Mouse (Mus musculus): ENCODE results near the gene Spint2. TPM values are rescaled to one million over a fixed set of nuclear protein-coding genes. Genes with fewer than 3 reads are reported as not detected.

The Spint2 gene
- polyA plus RNA-seq, 1 experiment, result 0.10 TPM

DNA sequence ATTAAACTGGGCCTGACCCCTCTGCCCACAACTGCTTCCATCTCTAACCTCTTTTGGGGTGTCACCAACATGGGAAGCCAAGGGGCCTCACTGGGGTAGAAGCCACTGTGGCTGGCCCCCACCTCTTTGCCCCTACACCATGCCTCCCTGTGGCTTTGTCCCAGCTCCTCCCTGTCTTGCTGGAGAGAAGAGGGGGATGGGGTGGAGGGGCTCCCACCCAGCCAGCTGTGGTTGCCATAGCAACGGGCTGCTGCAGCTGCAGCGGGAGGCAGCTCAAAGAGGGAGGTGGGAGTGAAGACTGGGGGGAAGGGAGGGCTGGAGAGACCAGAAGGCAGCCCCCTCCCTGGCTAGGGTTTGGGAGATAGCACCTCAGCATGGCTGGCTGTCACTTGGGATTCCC lies 35.8 kb upstream of the Spint2 start:
- Histone ChIP-seq H3K4me2 (ENCODE audit: low read depth) (no peak overlapping the region), H3K36me3 (ENCODE audit: control insufficient read depth, insufficient read depth) (no peaks in the 10 kb centered on the region), H3K79me2 (ENCODE audit: control insufficient read depth, insufficient read depth) (no peaks in the 10 kb centered on the region), H3K27me3 (ENCODE audit: control insufficient read depth, insufficient read depth, insufficient read length) (no peaks in the 10 kb centered on the region), H3K4me3 (no peak overlapping the region), H3ac (ENCODE audit: control insufficient read depth, insufficient read length) (no peak overlapping the region)
- TF ChIP-seq MAX (IDR thresholded peaks at IDR 0.05; ENCODE audit: low read depth) (no peak), MYOD1 (IDR thresholded peaks at IDR 0.05; ENCODE audit: control insufficient read depth in 1 of 3, insufficient read length in 2 of 3, low read depth in 2 of 3) (no peak), REST (IDR thresholded peaks at IDR 0.05; ENCODE audit: insufficient read depth, insufficient read length) (no peak), TCF3 (IDR thresholded peaks at IDR 0.05; ENCODE audit: insufficient read length, low read depth) (no peak), E2F4 (IDR thresholded peaks at IDR 0.05; ENCODE audit: insufficient read depth) (no peak)

DNA sequence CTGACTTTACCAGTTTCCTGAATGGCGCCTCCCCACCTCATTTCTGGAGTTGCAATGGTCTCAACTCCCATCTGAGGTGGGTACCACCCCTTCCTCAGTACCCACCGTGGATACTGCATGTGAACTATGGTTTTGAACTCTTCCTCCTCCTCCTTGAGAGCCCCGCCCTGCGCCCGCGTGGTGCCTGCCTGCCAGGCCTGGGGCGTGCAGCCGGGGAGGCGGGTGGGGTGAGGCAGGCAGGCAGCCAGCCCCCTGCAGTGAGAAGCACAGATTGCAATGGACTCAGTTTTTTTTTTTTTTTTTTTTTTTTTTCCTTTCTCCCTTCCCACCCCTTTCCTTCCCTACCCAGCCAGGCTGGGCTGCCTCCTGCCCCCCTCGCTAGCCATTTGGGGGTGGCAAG lies 35.3 kb upstream of the Spint2 start:
- Histone ChIP-seq H3K4me3 (no peak overlapping the region), H3K4me2 (ENCODE audit: low read depth) (no peak overlapping the region), H3K36me3 (ENCODE audit: control insufficient read depth, insufficient read depth) (no peaks in the 10 kb centered on the region), H3ac (ENCODE audit: control insufficient read depth, insufficient read length) (no peak overlapping the region), H3K79me2 (ENCODE audit: control insufficient read depth, insufficient read depth) (no peaks in the 10 kb centered on the region), H3K27me3 (ENCODE audit: control insufficient read depth, insufficient read depth, insufficient read length) (no peaks in the 10 kb centered on the region)
- TF ChIP-seq MYOD1 (IDR thresholded peaks at IDR 0.05; ENCODE audit: control insufficient read depth in 1 of 3, insufficient read length in 2 of 3, low read depth in 2 of 3) (peak in 1 of 3 experiments; percentile 4), TCF12 (IDR thresholded peaks at IDR 0.05; ENCODE audit: insufficient read depth, poor library complexity, severe bottlenecking) (no peak), CEBPB (IDR thresholded peaks at IDR 0.05; ENCODE audit: insufficient read depth, poor library complexity, severe bottlenecking) (no peak), MYOG (IDR thresholded peaks at IDR 0.05; ENCODE audit: control insufficient read depth in 1 of 3, insufficient read depth in 1 of 3, insufficient read length in 2 of 3, low read depth in 2 of 3) (no peak), SRF (IDR thresholded peaks at IDR 0.05; ENCODE audit: control insufficient read depth, insufficient read length, low read depth) (no peak)

DNA sequence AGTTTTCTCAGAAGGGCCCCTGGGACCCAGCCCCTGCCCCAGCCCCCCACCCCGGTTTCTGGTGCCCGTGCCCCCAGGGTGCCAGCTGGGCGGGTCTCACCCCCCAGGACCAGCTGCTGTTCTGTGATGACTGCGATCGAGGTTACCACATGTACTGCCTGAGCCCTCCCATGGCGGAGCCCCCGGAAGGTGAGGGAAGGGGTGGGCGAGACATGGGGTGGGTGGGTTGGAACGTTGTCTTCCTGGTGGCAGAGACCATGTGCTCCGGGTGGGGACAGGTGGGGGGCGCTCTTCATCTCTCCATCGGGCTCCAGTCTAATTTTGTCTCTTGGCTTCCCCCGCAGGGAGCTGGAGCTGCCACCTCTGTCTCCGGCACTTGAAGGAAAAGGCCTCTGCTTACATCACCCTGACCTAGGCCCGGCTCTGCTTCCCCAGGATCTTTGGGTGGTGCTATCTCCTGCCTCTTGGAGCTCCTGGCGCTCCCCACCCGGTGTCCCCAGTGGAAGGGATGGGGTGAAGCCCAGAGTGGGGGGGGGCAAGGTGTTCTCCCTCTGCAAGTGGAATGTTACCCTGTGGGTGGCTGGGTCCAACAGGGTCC lies 34.5 kb upstream of the Spint2 start:
- Histone ChIP-seq H3K27me3 (ENCODE audit: control insufficient read depth, insufficient read depth, insufficient read length) (no peaks in the 10 kb centered on the region), H3ac (ENCODE audit: control insufficient read depth, insufficient read length) (no peak overlapping the region), H3K4me2 (ENCODE audit: low read depth) (no peak overlapping the region), H3K36me3 (ENCODE audit: control insufficient read depth, insufficient read depth) (no peaks in the 10 kb centered on the region), H3K79me2 (ENCODE audit: control insufficient read depth, insufficient read depth) (no peaks in the 10 kb centered on the region), H3K4me3 (no peak overlapping the region)
- TF ChIP-seq E2F4 (IDR thresholded peaks at IDR 0.05; ENCODE audit: insufficient read depth), result no peak
- no peak for TF ChIP-seq REST (IDR thresholded peaks at IDR 0.05; ENCODE audit: insufficient read depth, insufficient read length)
- TF ChIP-seq TCF3 (IDR thresholded peaks at IDR 0.05; ENCODE audit: insufficient read length, low read depth), result no peak
- no peak for TF ChIP-seq TCF12 (IDR thresholded peaks at IDR 0.05; ENCODE audit: insufficient read depth, poor library complexity, severe bottlenecking)
- no peak for TF ChIP-seq MYOD1 (IDR thresholded peaks at IDR 0.05; ENCODE audit: control insufficient read depth in 1 of 3, insufficient read length in 2 of 3, low read depth in 2 of 3)
- no peak for TF ChIP-seq CEBPB (IDR thresholded peaks at IDR 0.05; ENCODE audit: insufficient read depth, poor library complexity, severe bottlenecking)
- TF ChIP-seq POLR2AphosphoS2 (IDR thresholded peaks at IDR 0.05; ENCODE audit: insufficient read length, low read depth), result no peak
- TF ChIP-seq MYOG (IDR thresholded peaks at IDR 0.05; ENCODE audit: control insufficient read depth in 1 of 3, insufficient read depth in 1 of 3, insufficient read length in 2 of 3, low read depth in 2 of 3), result no peak
- no peak for TF ChIP-seq POLR2A (IDR thresholded peaks at IDR 0.05; ENCODE audit: insufficient read length, low read depth)
- TF ChIP-seq SRF (IDR thresholded peaks at IDR 0.05; ENCODE audit: control insufficient read depth, insufficient read length, low read depth), result no peak
- no peak for TF ChIP-seq MAX (IDR thresholded peaks at IDR 0.05; ENCODE audit: low read depth)
- no peak for TF ChIP-seq USF1 (IDR thresholded peaks at IDR 0.05; ENCODE audit: low read depth)

DNA sequence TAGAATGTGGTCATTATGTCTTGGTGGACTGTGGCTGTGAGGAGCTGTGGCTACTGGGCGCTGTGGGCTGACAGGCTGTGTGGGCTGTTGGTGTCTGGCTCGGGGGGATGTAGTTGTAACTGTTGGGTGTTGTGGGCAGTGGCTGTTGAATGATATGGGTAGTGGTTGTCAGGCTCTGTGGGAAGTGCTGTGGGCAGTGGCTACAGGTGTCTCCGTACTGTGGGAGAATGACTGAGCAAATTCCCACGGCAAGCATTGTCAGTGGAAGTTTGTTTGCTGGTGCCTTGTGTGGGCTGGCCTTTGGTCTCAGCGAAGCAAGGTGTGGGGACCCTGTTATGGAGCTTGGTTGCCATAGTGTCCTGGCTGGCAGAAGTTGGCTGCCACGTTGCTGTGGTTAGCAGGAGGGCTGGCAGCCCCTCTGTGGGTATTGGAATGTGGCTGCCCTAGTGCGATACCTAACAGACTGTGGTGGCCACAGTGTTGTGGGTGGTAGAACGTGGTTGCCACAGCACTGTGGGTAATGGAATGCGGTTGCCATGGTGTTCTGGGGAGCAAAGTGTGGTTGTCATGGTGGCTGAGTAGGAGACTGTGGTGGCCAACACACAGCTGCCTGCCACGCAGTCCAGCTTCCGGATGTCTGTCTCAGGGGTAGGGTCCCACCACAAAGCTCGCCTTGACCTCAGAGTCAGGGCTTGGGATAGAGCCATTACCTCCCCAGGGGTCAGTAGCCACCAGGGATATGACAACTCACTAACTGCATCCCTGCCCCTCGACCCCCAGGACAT lies 33.3 kb upstream of the Spint2 start:
- Histone ChIP-seq H3K79me2 (ENCODE audit: control insufficient read depth, insufficient read depth) (no peaks in the 10 kb centered on the region), H3K36me3 (ENCODE audit: control insufficient read depth, insufficient read depth) (no peaks in the 10 kb centered on the region), H3ac (ENCODE audit: control insufficient read depth, insufficient read length) (no peak overlapping the region), H3K4me2 (ENCODE audit: low read depth) (no peak overlapping the region), H3K27me3 (ENCODE audit: control insufficient read depth, insufficient read depth, insufficient read length) (no peaks in the 10 kb centered on the region), H3K4me3 (no peak overlapping the region)
- TF ChIP-seq REST (IDR thresholded peaks at IDR 0.05; ENCODE audit: insufficient read depth, insufficient read length) (no peak), MYOG (IDR thresholded peaks at IDR 0.05; ENCODE audit: control insufficient read depth in 1 of 3, insufficient read depth in 1 of 3, insufficient read length in 2 of 3, low read depth in 2 of 3) (peak in 2 of 3 experiments; percentile 18 to 22), MYOD1 (IDR thresholded peaks at IDR 0.05; ENCODE audit: control insufficient read depth in 1 of 3, insufficient read length in 2 of 3, low read depth in 2 of 3) (peak in 1 of 3 experiments; percentile 47)

DNA sequence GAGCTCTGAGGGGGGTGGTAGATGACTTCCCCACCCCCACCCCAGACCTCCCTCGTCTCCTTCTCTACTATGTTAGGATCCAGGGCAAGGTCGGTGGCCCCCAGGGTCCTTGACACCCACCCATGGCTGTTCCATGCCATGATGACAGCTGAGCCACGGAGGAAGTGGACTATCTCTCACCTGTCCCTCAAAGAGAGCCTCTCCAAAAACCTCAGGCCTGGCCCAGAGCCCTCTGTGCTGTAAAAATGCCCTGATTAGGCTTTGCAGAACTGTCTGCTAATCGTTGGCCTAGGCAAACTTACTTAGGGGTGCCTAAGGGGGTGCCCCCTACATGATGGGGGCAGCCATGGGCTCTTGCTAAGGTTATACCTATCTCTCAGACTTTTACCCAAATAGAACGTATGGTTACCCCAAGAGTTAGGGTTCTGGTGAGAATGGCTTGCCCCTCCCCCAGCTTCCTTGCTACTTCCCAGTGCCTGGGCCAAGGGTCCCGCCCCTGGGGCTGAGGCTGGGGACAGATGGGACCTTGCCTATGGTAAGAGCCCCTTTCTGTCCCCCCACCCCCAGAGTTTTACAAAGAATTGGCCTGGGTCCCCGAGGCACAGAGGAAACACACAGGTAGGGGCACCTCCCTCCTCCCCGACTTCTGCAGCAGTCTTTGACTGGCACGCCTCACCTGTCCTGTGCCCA lies 32.0 kb upstream of the Spint2 start:
- TF ChIP-seq POLR2AphosphoS2 (IDR thresholded peaks at IDR 0.05; ENCODE audit: insufficient read length, low read depth) (no peak), TCF12 (IDR thresholded peaks at IDR 0.05; ENCODE audit: insufficient read depth, poor library complexity, severe bottlenecking) (no peak), MYOD1 (IDR thresholded peaks at IDR 0.05; ENCODE audit: control insufficient read depth in 1 of 3, insufficient read length in 2 of 3, low read depth in 2 of 3) (no peak), USF1 (IDR thresholded peaks at IDR 0.05; ENCODE audit: low read depth) (no peak), CEBPB (IDR thresholded peaks at IDR 0.05; ENCODE audit: insufficient read depth, poor library complexity, severe bottlenecking) (no peak), REST (IDR thresholded peaks at IDR 0.05; ENCODE audit: insufficient read depth, insufficient read length) (no peak), POLR2A (IDR thresholded peaks at IDR 0.05; ENCODE audit: insufficient read length, low read depth) (no peak), SRF (IDR thresholded peaks at IDR 0.05; ENCODE audit: control insufficient read depth, insufficient read length, low read depth) (no peak), TCF3 (IDR thresholded peaks at IDR 0.05; ENCODE audit: insufficient read length, low read depth) (no peak), E2F4 (IDR thresholded peaks at IDR 0.05; ENCODE audit: insufficient read depth) (no peak), MYOG (IDR thresholded peaks at IDR 0.05; ENCODE audit: control insufficient read depth in 1 of 3, insufficient read depth in 1 of 3, insufficient read length in 2 of 3, low read depth in 2 of 3) (no peak), MAX (IDR thresholded peaks at IDR 0.05; ENCODE audit: low read depth) (no peak)
- H3K4me2 ChIP-seq (ENCODE audit: low read depth), result no peak overlapping the region
- no peak overlapping the region for H3ac ChIP-seq (ENCODE audit: control insufficient read depth, insufficient read length)
- no peaks in the 10 kb centered on the region for H3K79me2 ChIP-seq (ENCODE audit: control insufficient read depth, insufficient read depth)
- no peak overlapping the region for H3K4me3 ChIP-seq
- H3K36me3 ChIP-seq (ENCODE audit: control insufficient read depth, insufficient read depth), result no peaks in the 10 kb centered on the region
- H3K27me3 ChIP-seq (ENCODE audit: control insufficient read depth, insufficient read depth, insufficient read length), result no peaks in the 10 kb centered on the region
